In the genomic region with DNA sequence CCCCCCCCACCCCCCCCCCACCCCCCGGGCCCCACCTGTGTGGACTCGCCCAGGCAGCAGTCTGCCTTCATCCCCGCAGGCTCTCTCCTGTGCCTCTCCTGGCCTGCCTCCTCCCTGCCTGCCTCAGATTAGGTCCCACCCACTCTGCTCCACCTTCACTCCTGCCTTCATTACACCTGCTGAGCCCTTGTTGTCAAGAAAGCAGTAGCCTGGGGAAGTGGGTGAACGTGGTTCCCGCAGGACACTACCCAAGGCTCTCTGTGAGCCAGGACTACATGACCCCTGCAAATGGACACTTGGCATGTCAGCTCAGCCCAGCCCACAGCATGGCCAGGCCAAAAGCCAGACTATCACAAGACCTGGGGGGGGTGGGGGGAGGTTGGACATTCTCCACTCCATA, we compare ENCODE assay signal across 8 mouse cellular contexts. TPM values are rescaled to one million over a fixed set of nuclear protein-coding genes. Genes with fewer than 3 reads are reported as not detected.
DNase-seq lines count a peak whose midpoint lies in the region; ATAC-seq and TF ChIP-seq lines count a peak whose summit lies in the region.

No protein-coding gene starts in this region.

- 2% methylated on average over 2 of the region's 5 CpGs for WGBS in forebrain, embryonic 11.5 days
- WGBS in forebrain, postnatal 0 days = 4% methylated on average over 2 of the region's 5 CpGs
- WGBS in intestine, embryonic 15.5 days = 2% methylated on average over 2 of the region's 5 CpGs

- no peak for DNase-seq in forebrain, embryonic 11.5 days (ENCODE audit: low spot score)
- no peak for DNase-seq in forebrain, postnatal 0 days
- DNase-seq in splenic B cell, adult 2 months (ENCODE audit: low read depth, low spot score) = peak; percentile 17
- no peak for DNase-seq in right cerebral cortex, postnatal 10 days (ENCODE audit: low spot score in 2 of 2)
- no peak for DNase-seq in right cerebral cortex, adult 18-20 months

- H3K36me3 ChIP-seq in forebrain, embryonic 11.5 days (ENCODE audit: control insufficient read depth, insufficient read depth, low read length) = no peaks in the 10 kb centered on the region
- H3K36me3 ChIP-seq in forebrain, postnatal 0 days (ENCODE audit: insufficient read depth) = no peaks in the 10 kb centered on the region
- peaks cover 29% of the 10 kb centered on the region for H3K36me3 ChIP-seq in megakaryocyte, embryonic 14.5 days (replicated peaks; ENCODE audit: low read length)
- no peaks in the 10 kb centered on the region for H3K36me3 ChIP-seq in intestine, embryonic 15.5 days
- H3K36me3 ChIP-seq in splenic B cell, adult 2 months (ENCODE audit: control insufficient read depth, insufficient read depth, low read length, poor library complexity, severe bottlenecking) = no peaks in the 10 kb centered on the region

- H3K9ac ChIP-seq in forebrain, embryonic 11.5 days (ENCODE audit: low read length) = no peak overlapping the region
- H3K9ac ChIP-seq in forebrain, postnatal 0 days = no peak overlapping the region
- no peak overlapping the region for H3K9ac ChIP-seq in intestine, embryonic 15.5 days

- ATAC-seq in forebrain, embryonic 11.5 days (replicated peaks; ENCODE audit: low FRiP score) = no peak; the same call in 1 of the 2 replicates
- no peak for ATAC-seq in forebrain, postnatal 0 days
- ATAC-seq in megakaryocyte, adult 5-6 weeks (ENCODE audit: poor library complexity, severe bottlenecking) = no peak
- ATAC-seq in intestine, embryonic 15.5 days = peak; percentile 62

- TF ChIP-seq CTCF in forebrain, postnatal 0 days (IDR thresholded peaks at IDR 0.05; ENCODE audit: low read depth) = no peak

- H3K27ac ChIP-seq in forebrain, embryonic 11.5 days (ENCODE audit: low read depth, low read length) = no peak overlapping the region
- H3K27ac ChIP-seq in forebrain, postnatal 0 days (ENCODE audit: low read depth, low read length) = no peak overlapping the region
- H3K27ac ChIP-seq in intestine, embryonic 15.5 days = no peak overlapping the region

- H3K4me2 ChIP-seq in forebrain, embryonic 11.5 days (ENCODE audit: low read depth, low read length, severe bottlenecking) = no peak overlapping the region
- H3K4me2 ChIP-seq in forebrain, postnatal 0 days (ENCODE audit: low read depth) = no peak overlapping the region
- no peak overlapping the region for H3K4me2 ChIP-seq in intestine, embryonic 15.5 days (replicated peaks)

- peak overlapping the region; percentile 24; the same call in 1 of the 2 replicates for H3K4me3 ChIP-seq in forebrain, embryonic 11.5 days (ENCODE audit: low read depth, low read length)
- H3K4me3 ChIP-seq in forebrain, postnatal 0 days (ENCODE audit: low read depth, low read length) = no peak overlapping the region
- H3K4me3 ChIP-seq in megakaryocyte, embryonic 14.5 days (replicated peaks) = peak overlapping the region; percentile 89
- H3K4me3 ChIP-seq in intestine, embryonic 15.5 days (replicated peaks) = no peak overlapping the region

- H3K9me3 ChIP-seq in forebrain, embryonic 11.5 days (ENCODE audit: control insufficient read depth, low read length) = no peaks in the 10 kb centered on the region
- H3K9me3 ChIP-seq in forebrain, postnatal 0 days (ENCODE audit: low read length) = no peaks in the 10 kb centered on the region
- H3K9me3 ChIP-seq in megakaryocyte, embryonic 14.5 days = no peaks in the 10 kb centered on the region
- no peaks in the 10 kb centered on the region for H3K9me3 ChIP-seq in intestine, embryonic 15.5 days

- no peaks in the 10 kb centered on the region for H3K4me1 ChIP-seq in forebrain, embryonic 11.5 days (replicated peaks; ENCODE audit: control insufficient read depth, insufficient read depth, low read length)
- H3K4me1 ChIP-seq in forebrain, postnatal 0 days (ENCODE audit: insufficient read depth) = 0 out of 2 replicates have a peak, but pooled peaks cover 8% of the 10 kb centered on the region
- peaks cover 100% of the 10 kb centered on the region for H3K4me1 ChIP-seq in megakaryocyte, embryonic 14.5 days
- peaks cover 26% of the 10 kb centered on the region for H3K4me1 ChIP-seq in intestine, embryonic 15.5 days (replicated peaks)

- peaks cover 22% of the 10 kb centered on the region for H3K27me3 ChIP-seq in forebrain, embryonic 11.5 days (ENCODE audit: control insufficient read depth, insufficient read depth, low read length)
- H3K27me3 ChIP-seq in forebrain, postnatal 0 days (ENCODE audit: insufficient read depth, low read length) = 0 out of 2 replicates have a peak, but pooled peaks cover 3% of the 10 kb centered on the region
- no peaks in the 10 kb centered on the region for H3K27me3 ChIP-seq in megakaryocyte, embryonic 14.5 days (replicated peaks)
- peaks cover 4% of the 10 kb centered on the region; the same call in 1 of the 2 replicates for H3K27me3 ChIP-seq in intestine, embryonic 15.5 days (replicated peaks)
- H3K27me3 ChIP-seq in splenic B cell, adult 2 months (ENCODE audit: control insufficient read depth, insufficient read depth, low read length, poor library complexity, severe bottlenecking) = no peaks in the 10 kb centered on the region

RNA-seq across cellular contexts. Expression of a gene that starts 16.3 kb away (rescaled TPM):
- polyA plus RNA-seq in forebrain, embryonic 11.5 days (2014; fragmentation: Nextera tagmentation; extraction: Ambion mirVana) = not detected in 2 replicates
- total RNA-seq in forebrain, postnatal 0 days (2014; rRNA removed) = 0.77 TPM in 1 of 2 replicates, not detected in the other
- polyA plus RNA-seq in forebrain, postnatal 0 days (2015; fragmentation: Nextera tagmentation; extraction: Ambion mirVana) = 0.27 TPM in 1 of 2 replicates, not detected in the other
- 1.8 TPM in 1 of 2 replicates, not detected in the other for polyA plus RNA-seq in megakaryocyte, embryonic 14.5 days (2012; ENCODE audit: insufficient read depth, low replicate concordance)
- total RNA-seq in megakaryocyte, adult 5-6 weeks (2015) = not detected in 2 replicates
- total RNA-seq in megakaryocyte, adult 5-6 weeks (2017) = not detected in 2 replicates
- polyA plus RNA-seq in intestine, embryonic 15.5 days (2015; fragmentation: Nextera tagmentation; extraction: Ambion mirVana) = not detected in 2 replicates

RNA-seq across cellular contexts. Expression of a gene that starts 32.2 kb away (rescaled TPM):
- polyA plus RNA-seq in forebrain, embryonic 11.5 days (2014; fragmentation: Nextera tagmentation; extraction: Ambion mirVana) = 54.8 and 57.4 TPM in 2 replicates
- 38.1 and 40.9 TPM in 2 replicates for total RNA-seq in forebrain, postnatal 0 days (2014; rRNA removed)
- polyA plus RNA-seq in forebrain, postnatal 0 days (2015; fragmentation: Nextera tagmentation; extraction: Ambion mirVana) = 23.8 and 27.3 TPM in 2 replicates
- 80.4 and 130 TPM in 2 replicates for polyA plus RNA-seq in megakaryocyte, embryonic 14.5 days (2012; ENCODE audit: insufficient read depth, low replicate concordance)
- total RNA-seq in megakaryocyte, adult 5-6 weeks (2015) = 19.6 and 22.0 TPM in 2 replicates
- total RNA-seq in megakaryocyte, adult 5-6 weeks (2017) = 50.2 and 63.1 TPM in 2 replicates
- 53.9 and 54.0 TPM in 2 replicates for polyA plus RNA-seq in intestine, embryonic 15.5 days (2015; fragmentation: Nextera tagmentation; extraction: Ambion mirVana)

Comparison
In these comparisons a context has a peak if more than half of its experiments do, and no peak if none do; other contexts are left out.
1. H3K4me3 ChIP-seq: peak in forebrain, embryonic 11.5 days (single experiment) and megakaryocyte, embryonic 14.5 days (single experiment); none in forebrain, postnatal 0 days (single experiment) and intestine, embryonic 15.5 days (single experiment).